8 mouse cellular contexts compared by ENCODE assay signal in genomic region chr4:155831205-155831766, GRCm38 (mm10). TPM values are rescaled to one million over a fixed set of nuclear protein-coding genes. Genes with fewer than 3 reads are reported as not detected.
DNase-seq lines count a peak whose midpoint lies in the region; ATAC-seq lines count a peak whose summit lies in the region.

TSS of gene Aurkaip1 (plus strand) at chr4:155831272.

- DNase-seq in adrenal gland, adult (ENCODE audit: inconsistent age in 2 of 2, low spot score in 1 of 2), result peak; percentile 96 to 98
- peak; percentile 98 for DNase-seq in embryo, embryonic 10.5 days (ENCODE audit: low spot score)
- DNase-seq in gastrocnemius, postnatal 14 days, result peak; percentile 96
- DNase-seq in left cerebral cortex, postnatal 10 days (ENCODE audit: extremely low spot score in 1 of 2, low spot score in 2 of 2), result peak; percentile 97
- DNase-seq in right cerebral cortex, postnatal 25 days, result peak; percentile 95
- peak; percentile 94 to 97 for DNase-seq in urinary bladder, postnatal 4 days (ENCODE audit: low spot score in 2 of 2)

- intact Hi-C loops in gastrocnemius, postnatal 14 days (cut with DNase I; ENCODE audit: low total_unique reads), result no loop called here
- intact Hi-C loops in left cerebral cortex, postnatal 10 days (cut with DNase I), result no loop called here

- ATAC-seq in inflammation-experienced regulatory T-cells, adult 6 months, result peak; percentile 84
- ATAC-seq in megakaryocyte-erythroid progenitor cell, adult 5-6 weeks (replicated peaks; ENCODE audit: low FRiP score, low TSS enrichment, poor library complexity, severe bottlenecking), result peak; percentile 85

RNA-seq across cellular contexts. Expression of gene Aurkaip1, which starts in this region (rescaled TPM):
- 10 to 100 TPM; 78.8 to 80.8 TPM for total RNA-seq in gastrocnemius, postnatal 14 days (2021)
- 100 to 1,000 TPM; 206 to 219 (median 211) TPM for polyA plus RNA-seq in inflammation-experienced regulatory T-cells, adult 6 months (2017; shearing (Covaris generic))
- total RNA-seq in left cerebral cortex, postnatal 10 days (2021), result 10 to 100 TPM; 81.6 to 82.6 TPM
- 108 and 182 TPM in 2 replicates for total RNA-seq in megakaryocyte-erythroid progenitor cell, adult 5-6 weeks (2014; fragmentation: Nextera tagmentation)
- 127 and 137 TPM in 2 replicates for total RNA-seq in megakaryocyte-erythroid progenitor cell, adult 5-6 weeks (2017)

Comparison
In these comparisons a context has a peak if more than half of its experiments do, and no peak if none do; other contexts are left out.
1. Peak in every context shown above with its lines: DNase-seq and ATAC-seq.